Mouse (Mus musculus) midbrain, embryonic 10.5 days (tissue): Measurements from ENCODE around the gene Mamdc2. TPM values are rescaled to one million over a fixed set of nuclear protein-coding genes. Genes with fewer than 3 reads are reported as not detected.
A peak's percentile ranks its signal among the peaks of the same experiment; 100 is the strongest.

Experiments
- DNase-seq: peaks from one replicate; pipeline ENCODE4 v3.0.0-alpha.2; 2017; ENCODE audit warnings: low spot score
- H3K27ac ChIP-seq: fragments of 300-500 bp; sonication (generic); replicated peaks from 2 replicates; pipeline ENCODE4 v1.5.1; 2016; ENCODE audit warnings: mild to moderate bottlenecking
- H3K27me3 ChIP-seq: fragments of 300-500 bp; sonication (generic); 2 replicates; pipeline ENCODE4 v1.6.1; 2016; ENCODE audit warnings: low read depth, mild to moderate bottlenecking; ENCODE audit not compliant: poor library complexity, severe bottlenecking
- H3K36me3 ChIP-seq: fragments of 300-500 bp; sonication (generic); 2 replicates; pipeline ENCODE4 v1.6.1; 2016; ENCODE audit warnings: mild to moderate bottlenecking, moderate library complexity
- H3K4me1 ChIP-seq: fragments of 300-500 bp; sonication (generic); 2 replicates; pipeline ENCODE4 v1.6.1; 2016
- H3K4me3 ChIP-seq: fragments of 300-500 bp; sonication (generic); 2 replicates; pipeline ENCODE4 v1.5.1; 2016; ENCODE audit warnings: mild to moderate bottlenecking, moderate library complexity
- H3K9me3 ChIP-seq: fragments of 300-500 bp; sonication (generic); replicated peaks from 2 replicates; pipeline ENCODE4 v1.6.1; 2016; ENCODE audit warnings: mild to moderate bottlenecking
- WGBS: fragments of 180-500 bp; shearing (Covaris S2); methylation state at CpG from one replicate; pipeline ENCODE4 v1.1.7; 2016; 5-methylcytosine and 5-hydroxymethylcytosine counted together
- polyA plus RNA-seq: library from polyadenylated mRNA; unstranded; fragments of >200 nt; fragmentation: Nextera tagmentation; extraction: Ambion mirVana; gene quantifications from 2 replicates; pipeline ENCODE4 v1.2.1, GENCODE M21; 2016

Gene Mamdc2
- polyA plus RNA-seq, 1 experiment from 2014 or later: 1.0 TPM

- 95% methylated on average over 4 of the region's 4 CpGs for WGBS
- Histone ChIP-seq H3K4me1 (no peaks in the 10 kb centered on the region), H3K36me3 (no peaks in the 10 kb centered on the region), H3K4me3 (no peak overlapping the region), H3K27ac (no peak overlapping the region), H3K9me3 (no peaks in the 10 kb centered on the region), H3K27me3 (no peaks in the 10 kb centered on the region)
- DNase-seq: no peak
These were observed 37.9 kb downstream of the Mamdc2 start for GRCm38 (mm10) chr19:23410328-23410727.

- Histone ChIP-seq H3K27me3 (no peaks in the 10 kb centered on the region), H3K27ac (no peak overlapping the region), H3K36me3 (no peaks in the 10 kb centered on the region), H3K4me1 (peaks cover 7% of the 10 kb centered on the region), H3K4me3 (no peak overlapping the region), H3K9me3 (no peaks in the 10 kb centered on the region)
- DNase-seq: peak; percentile 33
- 64% methylated on average over 12 of the region's 12 CpGs for WGBS
These were observed 46.6 kb downstream of the Mamdc2 start for GRCm38 (mm10) chr19:23401469-23402135.

GRCm38 (mm10) chr19:23400485-23400884 is 47.8 kb downstream of the Mamdc2 start:
- H3K27me3 ChIP-seq: no peaks in the 10 kb centered on the region
- no peaks in the 10 kb centered on the region for H3K9me3 ChIP-seq
- WGBS: 77% methylated on average over 5 of the region's 5 CpGs
- no peak overlapping the region for H3K4me3 ChIP-seq
- DNase-seq: no peak
- H3K36me3 ChIP-seq: no peaks in the 10 kb centered on the region
- H3K4me1 ChIP-seq: peaks cover 7% of the 10 kb centered on the region
- H3K27ac ChIP-seq: no peak overlapping the region

GRCm38 (mm10) chr19:23395956-23396355 is 52.3 kb downstream of the Mamdc2 start:
- H3K9me3 ChIP-seq: no peaks in the 10 kb centered on the region
- H3K4me1 ChIP-seq: no peaks in the 10 kb centered on the region
- WGBS: 50% methylated on average over 2 of the region's 2 CpGs
- no peak overlapping the region for H3K27ac ChIP-seq
- H3K36me3 ChIP-seq: no peaks in the 10 kb centered on the region
- DNase-seq: no peak
- no peak overlapping the region for H3K4me3 ChIP-seq
- no peaks in the 10 kb centered on the region for H3K27me3 ChIP-seq

GRCm38 (mm10) chr19:23394597-23394996 is 53.6 kb downstream of the Mamdc2 start:
- Histone ChIP-seq H3K9me3 (no peaks in the 10 kb centered on the region), H3K4me3 (no peak overlapping the region), H3K4me1 (no peaks in the 10 kb centered on the region), H3K27ac (no peak overlapping the region), H3K36me3 (no peaks in the 10 kb centered on the region), H3K27me3 (no peaks in the 10 kb centered on the region)
- 76% methylated on average over 1 of the region's 1 CpGs for WGBS
- no peak for DNase-seq

- DNase-seq: no peak
- H3K36me3 ChIP-seq: no peaks in the 10 kb centered on the region
- peaks cover 13% of the 10 kb centered on the region for H3K4me1 ChIP-seq
- 60% methylated on average over 4 of the region's 4 CpGs for WGBS
- peak overlapping the region; percentile 29; the same call in 1 of the 2 replicates for H3K27ac ChIP-seq
- no peaks in the 10 kb centered on the region for H3K27me3 ChIP-seq
- no peaks in the 10 kb centered on the region for H3K9me3 ChIP-seq
- H3K4me3 ChIP-seq: no peak overlapping the region
These were observed 59.4 kb downstream of the Mamdc2 start for GRCm38 (mm10) chr19:23388862-23389272.

GRCm38 (mm10) chr19:23388083-23388861 is 60.0 kb downstream of the Mamdc2 start:
- no peak for DNase-seq
- H3K36me3 ChIP-seq: no peaks in the 10 kb centered on the region
- H3K27ac ChIP-seq: peak overlapping the region; percentile 29; the same call in 1 of the 2 replicates
- WGBS: 40% methylated on average over 7 of the region's 7 CpGs
- no peaks in the 10 kb centered on the region for H3K27me3 ChIP-seq
- H3K9me3 ChIP-seq: no peaks in the 10 kb centered on the region
- H3K4me1 ChIP-seq: peaks cover 13% of the 10 kb centered on the region
- H3K4me3 ChIP-seq: no peak overlapping the region

GRCm38 (mm10) chr19:23382396-23382795 is 65.8 kb downstream of the Mamdc2 start:
- DNase-seq: no peak
- WGBS: 83% methylated on average over 2 of the region's 2 CpGs

GRCm38 (mm10) chr19:23380968-23381367 is 67.3 kb downstream of the Mamdc2 start:
- Histone ChIP-seq H3K4me1 (peaks cover 5% of the 10 kb centered on the region), H3K27ac (no peak overlapping the region), H3K9me3 (no peaks in the 10 kb centered on the region), H3K4me3 (no peak overlapping the region), H3K36me3 (no peaks in the 10 kb centered on the region), H3K27me3 (no peaks in the 10 kb centered on the region)
- DNase-seq: no peak
- 85% methylated on average over 4 of the region's 4 CpGs for WGBS

More at GRCm38 (mm10) chr19:23382396-23382795, 65.8 kb downstream of the Mamdc2 start:
- Histone ChIP-seq H3K27me3 (no peaks in the 10 kb centered on the region), H3K9me3 (no peaks in the 10 kb centered on the region), H3K36me3 (no peaks in the 10 kb centered on the region), H3K4me3 (no peak overlapping the region), H3K27ac (no peak overlapping the region), H3K4me1 (no peaks in the 10 kb centered on the region)

GRCm38 (mm10) chr19:23379752-23380504 is 68.3 kb downstream of the Mamdc2 start:
- no peak overlapping the region for H3K27ac ChIP-seq
- H3K9me3 ChIP-seq: no peaks in the 10 kb centered on the region
- H3K36me3 ChIP-seq: no peaks in the 10 kb centered on the region
- no peak overlapping the region for H3K4me3 ChIP-seq
- H3K27me3 ChIP-seq: no peaks in the 10 kb centered on the region
- peaks cover 5% of the 10 kb centered on the region for H3K4me1 ChIP-seq
- WGBS: 92% methylated on average over 8 of the region's 8 CpGs
- DNase-seq: no peak

- WGBS: 71% methylated on average over 11 of the region's 11 CpGs
- peak overlapping the region; percentile 57; the same call in 1 of the 2 replicates for H3K27ac ChIP-seq
- DNase-seq: no peak
- H3K9me3 ChIP-seq: no peaks in the 10 kb centered on the region
- H3K4me3 ChIP-seq: no peak overlapping the region
- no peaks in the 10 kb centered on the region for H3K36me3 ChIP-seq
- H3K27me3 ChIP-seq: no peaks in the 10 kb centered on the region
- H3K4me1 ChIP-seq: peaks cover 5% of the 10 kb centered on the region
These were observed 71.6 kb downstream of the Mamdc2 start for GRCm38 (mm10) chr19:23376536-23377201.

GRCm38 (mm10) chr19:23374941-23375656 is 73.1 kb downstream of the Mamdc2 start:
- H3K36me3 ChIP-seq: no peaks in the 10 kb centered on the region
- WGBS: 92% methylated on average over 7 of the region's 7 CpGs
- no peak overlapping the region for H3K4me3 ChIP-seq
- H3K4me1 ChIP-seq: peaks cover 5% of the 10 kb centered on the region
- H3K27me3 ChIP-seq: no peaks in the 10 kb centered on the region
- no peaks in the 10 kb centered on the region for H3K9me3 ChIP-seq
- H3K27ac ChIP-seq: no peak overlapping the region
- DNase-seq: no peak
